In the genomic region with DNA sequence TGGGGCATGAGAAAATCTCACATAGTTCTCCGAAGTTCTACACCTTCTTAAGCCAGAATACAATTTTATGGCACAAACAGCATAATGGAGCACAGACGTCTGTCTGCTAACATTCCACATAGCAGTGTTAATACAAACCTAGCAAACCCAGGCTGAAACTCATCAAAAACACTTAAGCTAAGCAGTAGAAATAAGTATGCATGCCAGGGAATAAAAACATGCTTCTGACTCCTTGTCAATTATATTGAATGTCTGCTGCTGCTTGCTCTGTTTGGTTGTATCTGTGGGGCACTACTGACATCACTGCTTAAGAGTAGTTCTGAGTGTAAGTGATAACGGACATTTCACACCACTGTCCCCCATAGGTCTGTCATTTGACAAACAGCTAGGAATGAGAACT, we compare ENCODE assay signal across 15 mouse cellular contexts.
"Had no signal": no experiment of that assay in that cellular context is flagged by ENCODE, and none has a peak within 500 bp of the region (broad histone marks: within the 10 kb centered on the region; RNA-seq: fewer than 3 reads in every experiment).

No protein-coding gene starts in this region.

- H3K27ac ChIP-seq: layer of hippocampus, adult 2 months; limb, embryonic 12.5 days; liver, embryonic 13.5 days; midbrain, embryonic 10.5 days; neural tube, embryonic 13.5 days had no signal

- DNase-seq: kidney, adult 11 months; kidney, adult 9 months; kidney, postnatal 10 days; kidney, postnatal 4 days; liver; liver, embryonic 13.5 days; liver, postnatal 0 days; right cerebral cortex, adult 18-20 months; right cerebral cortex, postnatal 25 days; thymus, postnatal 36 days had no signal

- H3K9me3 ChIP-seq: limb, embryonic 12.5 days; liver, embryonic 13.5 days; midbrain, embryonic 10.5 days; neural tube, embryonic 13.5 days had no signal

- H3K4me3 ChIP-seq: layer of hippocampus, adult 2 months; limb, embryonic 12.5 days; liver, embryonic 13.5 days; midbrain, embryonic 10.5 days; neural tube, embryonic 13.5 days had no signal

- H3K4me2 ChIP-seq: limb, embryonic 12.5 days; liver, embryonic 13.5 days; neural tube, embryonic 13.5 days had no signal

- H3K27me3 ChIP-seq: limb, embryonic 12.5 days; liver, embryonic 13.5 days; neural tube, embryonic 13.5 days had no signal

- H3K36me3 ChIP-seq: limb, embryonic 12.5 days; liver, embryonic 13.5 days; midbrain, embryonic 10.5 days; neural tube, embryonic 13.5 days had no signal

- H3K9ac ChIP-seq: limb, embryonic 12.5 days; liver, embryonic 13.5 days; liver, postnatal 0 days; neural tube, embryonic 13.5 days had no signal

- H3K4me1 ChIP-seq: limb, embryonic 12.5 days; liver, embryonic 13.5 days; midbrain, embryonic 10.5 days; neural tube, embryonic 13.5 days had no signal

- ATAC-seq: liver, postnatal 0 days; midbrain, embryonic 16.5 days had no signal
